Mouse (Mus musculus) stomach, embryonic 14.5 days (tissue): Measurements from ENCODE around the gene Gm28048. TPM values are rescaled to one million over a fixed set of nuclear protein-coding genes. Genes with fewer than 3 reads are reported as not detected.

Source experiments
- ATAC-seq: fragments of 200-750 bp; cut with Nextera tagmentation; 2 replicates; pipeline ENCODE4 v1.8.0; 2017; ENCODE audit warnings: low read depth, moderate TSS enrichment; ENCODE audit not compliant: insufficient number of reproducible peaks, insufficient read depth, low FRiP score
- H3K27ac ChIP-seq: fragments of 300-500 bp; sonication (generic); 2 replicates; pipeline ENCODE4 v1.5.1; 2014; ENCODE audit warnings: mild to moderate bottlenecking, low read length, moderate library complexity, mixed read lengths
- H3K27me3 ChIP-seq: fragments of 300-500 bp; sonication (generic); 2 replicates; pipeline ENCODE4 v1.6.1; 2014; ENCODE audit warnings: low read length, control low read depth, mixed read lengths; ENCODE audit not compliant: control insufficient read depth, insufficient read depth
- H3K36me3 ChIP-seq: fragments of 300-500 bp; sonication (generic); 2 replicates; pipeline ENCODE4 v1.6.1; 2014; ENCODE audit warnings: mild to moderate bottlenecking, control low read depth, low read length, moderate library complexity, mixed read lengths; ENCODE audit not compliant: control insufficient read depth, insufficient read depth
- H3K4me1 ChIP-seq: fragments of 300-500 bp; sonication (generic); 2 replicates; pipeline ENCODE4 v1.6.1; 2014; ENCODE audit warnings: low read length, control low read depth, mixed read lengths; ENCODE audit not compliant: control insufficient read depth, insufficient read depth
- H3K4me2 ChIP-seq: fragments of 300-500 bp; sonication (generic); replicated peaks from 2 replicates; pipeline ENCODE4 v1.6.1; 2014; ENCODE audit warnings: low read depth, low read length, control low read depth
- H3K4me3 ChIP-seq: fragments of 300-500 bp; sonication (generic); 2 replicates; pipeline ENCODE4 v1.5.1; 2014; ENCODE audit warnings: low read depth, low read length, control low read depth
- H3K9ac ChIP-seq: fragments of 300-500 bp; sonication (generic); replicated peaks from 2 replicates; pipeline ENCODE4 v1.6.1; 2014; ENCODE audit warnings: low read depth, mild to moderate bottlenecking, control low read depth, low read length, moderate library complexity, mixed read lengths
- H3K9me3 ChIP-seq: fragments of 300-500 bp; sonication (generic); 2 replicates; pipeline ENCODE4 v1.6.1; 2016; ENCODE audit warnings: low read depth, low read length, control low read depth; ENCODE audit not compliant: control insufficient read depth
- WGBS: fragments of 180-500 bp; shearing (Covaris S2); extraction: QIAGEN DNeasy Blood & Tissue Kit; methylation state at CpG from one replicate; pipeline ENCODE4 v1.1.7; 2014; 5-methylcytosine and 5-hydroxymethylcytosine counted together
- polyA plus RNA-seq: library from polyadenylated mRNA; unstranded; fragments of >200 nt; fragmentation: Nextera tagmentation; extraction: Ambion mirVana; gene quantifications from 2 replicates; pipeline ENCODE4 v1.2.1, GENCODE M21; 2014

Gene Gm28048
- polyA plus RNA-seq, 1 experiment from 2014 or later: 9.2 TPM

GRCm38 (mm10) chr11:22889224-22889623, 92.7 kb downstream of the Gm28048 start:
- no peak overlapping the region for H3K4me3 ChIP-seq

GRCm38 (mm10) chr11:22886991-22887390, 94.9 kb downstream of the Gm28048 start:
- no peaks in the 10 kb centered on the region for H3K36me3 ChIP-seq
- H3K27me3 ChIP-seq: no peaks in the 10 kb centered on the region
- no peak for ATAC-seq
- H3K9me3 ChIP-seq: no peaks in the 10 kb centered on the region
- WGBS: 84% methylated on average over 4 of the region's 4 CpGs
- no peak overlapping the region for H3K27ac ChIP-seq
- H3K4me1 ChIP-seq: no peaks in the 10 kb centered on the region
- H3K4me3 ChIP-seq: no peak overlapping the region
- no peak overlapping the region for H3K9ac ChIP-seq
- no peak overlapping the region for H3K4me2 ChIP-seq

More at GRCm38 (mm10) chr11:22889224-22889623, 92.7 kb downstream of the Gm28048 start:
- ATAC-seq: no peak
- Histone ChIP-seq H3K9me3 (no peaks in the 10 kb centered on the region), H3K27ac (no peak overlapping the region), H3K4me1 (no peaks in the 10 kb centered on the region), H3K36me3 (no peaks in the 10 kb centered on the region), H3K4me2 (no peak overlapping the region), H3K27me3 (no peaks in the 10 kb centered on the region), H3K9ac (no peak overlapping the region)
- WGBS: 94% methylated on average over 3 of the region's 3 CpGs

GRCm38 (mm10) chr11:22885350-22885749, 96.5 kb downstream of the Gm28048 start:
- Histone ChIP-seq H3K27me3 (no peaks in the 10 kb centered on the region), H3K36me3 (no peaks in the 10 kb centered on the region), H3K4me2 (no peak overlapping the region), H3K4me3 (no peak overlapping the region), H3K27ac (no peak overlapping the region), H3K9me3 (no peaks in the 10 kb centered on the region), H3K9ac (no peak overlapping the region), H3K4me1 (no peaks in the 10 kb centered on the region)
- ATAC-seq: no peak
- 96% methylated on average over 1 of the region's 1 CpGs for WGBS

- Histone ChIP-seq H3K36me3 (no peaks in the 10 kb centered on the region), H3K4me2 (no peak overlapping the region), H3K4me3 (no peak overlapping the region), H3K4me1 (no peaks in the 10 kb centered on the region), H3K9me3 (no peaks in the 10 kb centered on the region), H3K9ac (no peak overlapping the region), H3K27ac (no peak overlapping the region), H3K27me3 (no peaks in the 10 kb centered on the region)
- ATAC-seq: no peak
- WGBS: 82% methylated on average over 2 of the region's 2 CpGs
These were observed 98.2 kb downstream of the Gm28048 start for GRCm38 (mm10) chr11:22883676-22884075.

GRCm38 (mm10) chr11:22882926-22883325, 99.0 kb downstream of the Gm28048 start:
- Histone ChIP-seq H3K4me3 (no peak overlapping the region), H3K9ac (no peak overlapping the region), H3K27me3 (no peaks in the 10 kb centered on the region), H3K4me1 (no peaks in the 10 kb centered on the region), H3K36me3 (no peaks in the 10 kb centered on the region), H3K27ac (no peak overlapping the region), H3K4me2 (no peak overlapping the region), H3K9me3 (no peaks in the 10 kb centered on the region)
- ATAC-seq: no peak

- Histone ChIP-seq H3K4me1 (no peaks in the 10 kb centered on the region), H3K27me3 (no peaks in the 10 kb centered on the region), H3K9me3 (no peaks in the 10 kb centered on the region), H3K36me3 (no peaks in the 10 kb centered on the region), H3K9ac (no peak overlapping the region), H3K27ac (no peak overlapping the region), H3K4me3 (no peak overlapping the region), H3K4me2 (no peak overlapping the region)
- WGBS: 52% methylated on average over 3 of the region's 3 CpGs
- ATAC-seq: no peak
These were observed 101.3 kb downstream of the Gm28048 start for GRCm38 (mm10) chr11:22880383-22881172.

- ATAC-seq: no peak
- no peak overlapping the region for H3K27ac ChIP-seq
- WGBS: 82% methylated on average over 4 of the region's 4 CpGs
- no peak overlapping the region for H3K4me2 ChIP-seq
- no peak overlapping the region for H3K9ac ChIP-seq
- H3K36me3 ChIP-seq: no peaks in the 10 kb centered on the region
- no peak overlapping the region for H3K4me3 ChIP-seq
- no peaks in the 10 kb centered on the region for H3K4me1 ChIP-seq
- no peaks in the 10 kb centered on the region for H3K27me3 ChIP-seq
- no peaks in the 10 kb centered on the region for H3K9me3 ChIP-seq
These were observed 102.2 kb downstream of the Gm28048 start for GRCm38 (mm10) chr11:22879645-22880044.

- no peak overlapping the region for H3K4me2 ChIP-seq
- peaks cover 8% of the 10 kb centered on the region; the same call in 1 of the 2 replicates for H3K4me1 ChIP-seq
- no peaks in the 10 kb centered on the region for H3K36me3 ChIP-seq
- no peak overlapping the region for H3K27ac ChIP-seq
- no peak for ATAC-seq
- H3K27me3 ChIP-seq: no peaks in the 10 kb centered on the region
- no peaks in the 10 kb centered on the region for H3K9me3 ChIP-seq
- H3K9ac ChIP-seq: no peak overlapping the region
- 77% methylated on average over 3 of the region's 3 CpGs for WGBS
- no peak overlapping the region for H3K4me3 ChIP-seq
These were observed 105.1 kb downstream of the Gm28048 start for GRCm38 (mm10) chr11:22876680-22877330.
